Mouse (Mus musculus): ENCODE measurements around the gene Npas3.

DNA sequence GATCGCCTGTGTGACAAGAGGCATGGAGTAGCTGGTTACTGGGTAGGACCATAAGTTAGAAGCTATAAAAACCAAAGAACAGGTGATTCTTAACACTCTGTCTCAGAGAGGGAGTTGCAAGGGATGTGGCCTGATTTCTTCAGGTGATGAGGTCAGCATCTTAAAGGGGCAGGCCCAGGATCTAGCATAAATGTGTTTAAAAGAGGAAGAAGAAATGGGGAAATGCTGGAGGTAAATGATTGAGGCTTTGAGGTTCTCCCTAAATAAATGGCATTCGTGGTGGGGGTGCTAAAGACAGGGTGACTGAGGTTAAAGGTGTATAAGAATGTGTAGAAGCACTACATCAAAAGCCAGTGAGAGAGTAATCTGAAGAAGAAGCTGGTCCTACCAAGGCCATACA, 193.6 kb downstream of the Npas3 start:
- no peak for TF ChIP-seq CTCF (IDR thresholded peaks at IDR 0.05; ENCODE audit: low read depth, low read length)
- no peak for TF ChIP-seq POLR2A (IDR thresholded peaks at IDR 0.05; ENCODE audit: extremely low read depth, insufficient read depth, low read length)
